Mouse (Mus musculus) urinary bladder, postnatal 4 days (tissue): ENCODE measurements around the gene Scpep1.
"Not testable (repeated sequence)": the region's sequence is repeated elsewhere in the genome, so short reads cannot be mapped to it uniquely, and the experiment has no call there.

Experiments used
- DNase-seq, 2 experiments: peaks; one replicate each; pipeline ENCODE4 v3.0.0; 2021 to 2022; ENCODE audit warnings: low spot score in 2 of 2

Scpep1 gene

GRCm38 (mm10) chr11:88955217-88955969 lies at the start of gene Scpep1:
Gene Scpep1, minus strand, starts transcription at chr11:88955465.
- DNase-seq: peak; percentile 94 to 96

GRCm38 (mm10) chr11:89003726-89004125 lies 48.5 kb upstream of the Scpep1 start:
- no peak for DNase-seq

- no peak for DNase-seq
Measured at GRCm38 (mm10) chr11:89003078-89003477, 47.8 kb upstream of the Scpep1 start.

GRCm38 (mm10) chr11:89002621-89003020 lies 47.4 kb upstream of the Scpep1 start:
- no peak for DNase-seq

DNA sequence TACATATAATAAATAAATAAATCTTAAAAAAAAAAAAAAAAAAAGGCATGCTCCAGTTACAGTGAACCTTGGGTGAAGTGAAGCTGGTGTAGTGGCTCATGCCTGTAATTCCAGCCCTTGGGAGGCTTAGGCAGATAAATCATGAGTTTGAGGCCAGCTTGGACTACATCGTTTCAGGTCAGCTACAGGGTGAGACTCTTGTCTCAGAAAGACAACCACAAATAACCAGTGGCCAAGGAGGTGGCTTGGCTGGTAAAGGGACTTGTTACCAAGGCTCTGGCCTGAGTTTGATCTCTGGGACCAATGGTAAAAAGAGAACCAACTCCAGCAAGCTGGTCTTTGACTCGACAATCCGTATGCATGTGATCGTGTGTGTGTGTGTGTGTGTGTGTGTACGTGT lies 46.8 kb upstream of the Scpep1 start:
- DNase-seq: no peak

- no peak for DNase-seq
Measured at GRCm38 (mm10) chr11:89001569-89001968, 46.3 kb upstream of the Scpep1 start.

GRCm38 (mm10) chr11:89000527-89000819 lies 45.2 kb upstream of the Scpep1 start:
- DNase-seq: no peak

- DNase-seq: no peak
Measured at GRCm38 (mm10) chr11:88999723-89000526, 44.7 kb upstream of the Scpep1 start.

DNA sequence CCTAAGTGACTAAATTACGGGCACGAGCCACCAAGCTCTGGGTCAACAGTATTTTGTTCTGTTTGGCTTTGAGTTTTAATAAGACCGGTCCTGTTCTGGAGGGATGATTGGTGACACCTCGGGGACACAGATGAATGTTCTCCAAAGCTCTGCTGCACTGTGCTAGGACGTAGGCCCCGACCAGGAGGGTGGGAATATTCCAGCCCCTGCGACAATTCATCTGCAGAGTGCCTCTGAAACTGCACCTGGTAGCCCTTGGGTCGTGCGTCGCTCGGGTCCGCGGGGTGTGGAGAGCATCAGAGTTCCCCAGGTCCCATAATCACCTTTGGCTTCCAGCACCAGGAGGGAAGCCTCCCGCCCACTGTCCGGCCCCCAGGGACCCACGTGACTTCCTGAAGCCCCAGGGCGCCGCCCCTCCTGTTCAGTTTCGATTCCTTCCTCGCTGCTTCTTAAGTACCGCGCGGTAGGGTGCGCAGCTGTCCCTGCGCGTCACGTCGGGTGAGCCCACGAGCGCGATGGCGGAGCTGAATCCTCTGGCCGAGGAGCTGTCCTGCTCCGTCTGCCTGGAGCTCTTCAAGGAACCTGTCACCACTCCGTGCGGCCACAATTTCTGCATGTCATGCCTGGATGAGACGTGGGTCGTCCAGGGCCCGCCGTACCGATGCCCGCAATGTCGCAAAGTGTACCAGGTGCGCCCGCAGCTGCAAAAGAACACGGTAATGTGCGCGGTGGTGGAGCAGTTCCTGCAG lies 43.9 kb upstream of the Scpep1 start, which contains the start of gene Trim25:
TSS of gene Trim25 (plus strand) at position 403 of the 749 bp plus-strand sequence.
- DNase-seq: peak; percentile 87 to 91

- no peak for DNase-seq
Measured at GRCm38 (mm10) chr11:88998406-88998805, 43.1 kb upstream of the Scpep1 start.

GRCm38 (mm10) chr11:88997343-88997742 lies 42.1 kb upstream of the Scpep1 start:
- DNase-seq: not testable (repeated sequence)

DNA sequence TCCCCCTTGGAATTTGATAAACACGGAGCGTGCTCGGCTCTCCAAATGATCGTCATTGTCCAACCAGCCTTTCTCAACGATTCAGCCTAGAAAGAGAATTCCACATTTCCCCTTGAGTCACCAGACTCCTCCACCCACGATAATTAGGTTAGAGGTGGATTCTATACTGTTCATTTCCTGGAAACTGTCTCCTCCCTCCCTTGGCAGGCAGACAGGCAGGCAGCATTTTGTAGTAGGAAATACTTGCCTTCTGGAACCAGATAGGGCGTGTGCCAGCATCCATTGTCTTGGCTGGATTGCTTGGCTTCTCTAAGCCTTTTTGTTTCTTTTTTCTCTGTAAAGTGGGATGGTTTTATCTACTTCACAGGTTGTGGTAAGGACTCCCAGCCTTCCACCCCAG lies 41.2 kb upstream of the Scpep1 start:
- no peak for DNase-seq

- no peak for DNase-seq
Measured at GRCm38 (mm10) chr11:88995616-88996015, 40.4 kb upstream of the Scpep1 start.

DNA sequence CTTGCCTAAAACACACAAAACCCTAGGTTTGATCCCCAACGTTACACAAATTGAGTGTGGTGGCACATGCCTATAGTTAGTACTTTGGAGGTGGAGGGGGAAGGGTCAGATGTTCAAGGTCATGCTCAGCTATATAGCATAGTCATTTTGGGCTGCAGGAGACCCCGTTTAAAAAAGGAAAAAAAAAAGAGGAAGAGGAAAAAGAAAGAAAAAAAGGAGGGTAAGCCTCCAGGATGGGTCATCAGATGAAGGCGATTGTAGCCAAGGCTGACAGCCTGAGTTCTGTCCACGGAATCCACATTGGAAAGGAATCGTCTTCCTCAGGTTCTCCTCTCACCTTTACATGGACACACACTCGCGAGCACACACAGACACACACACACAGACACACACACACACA lies 39.2 kb upstream of the Scpep1 start:
- no peak for DNase-seq

- DNase-seq: no peak
Measured at GRCm38 (mm10) chr11:88993625-88994024, 38.4 kb upstream of the Scpep1 start.

GRCm38 (mm10) chr11:88993186-88993585 lies 37.9 kb upstream of the Scpep1 start:
- no peak for DNase-seq

DNA sequence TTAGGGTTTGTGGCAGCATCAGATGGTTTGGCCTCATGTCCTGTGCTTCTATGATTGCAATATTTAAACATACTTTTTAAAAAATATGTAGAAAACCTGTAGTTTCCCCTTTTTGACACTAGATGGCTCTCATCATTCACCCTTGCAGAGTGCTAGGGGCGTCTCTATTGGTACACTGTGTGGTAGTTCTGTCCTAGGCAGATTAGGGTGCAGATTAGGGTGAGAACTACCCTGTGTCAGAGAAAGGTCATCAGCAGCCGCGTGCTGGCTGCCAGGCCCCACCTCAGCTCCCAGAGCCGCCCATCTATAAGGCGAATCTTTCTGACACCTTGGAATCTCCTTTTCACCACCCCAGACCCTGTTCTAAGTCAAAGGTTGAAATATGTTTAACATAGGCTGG lies 34.3 kb upstream of the Scpep1 start:
- DNase-seq: no peak

- DNase-seq: no peak
Measured at GRCm38 (mm10) chr11:88988956-88989355, 33.7 kb upstream of the Scpep1 start.

- no peak for DNase-seq
Measured at GRCm38 (mm10) chr11:88986616-88987015, 31.4 kb upstream of the Scpep1 start.

DNA sequence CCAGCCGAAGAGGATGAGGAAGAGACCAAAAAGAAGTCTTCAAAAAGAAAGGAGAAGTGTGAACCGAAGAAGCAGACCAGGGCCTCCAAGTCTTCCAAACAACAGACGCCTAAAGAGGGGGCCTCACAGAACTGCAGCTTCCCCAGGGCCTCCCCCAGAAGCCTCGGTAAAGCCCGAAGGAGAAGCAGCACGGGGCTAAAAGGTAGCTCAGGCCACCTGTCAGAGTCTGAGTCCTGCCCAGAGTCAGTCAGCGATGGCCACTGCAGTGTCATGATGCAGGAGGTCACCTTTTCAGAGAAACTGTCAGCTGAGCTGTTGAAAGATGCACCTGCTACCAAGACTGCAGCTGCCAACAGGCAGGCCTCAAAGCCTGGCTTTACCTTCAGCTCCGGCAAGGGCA lies 26.1 kb upstream of the Scpep1 start:
- DNase-seq: no peak

GRCm38 (mm10) chr11:88977188-88977587 lies 21.9 kb upstream of the Scpep1 start:
- no peak for DNase-seq

GRCm38 (mm10) chr11:88976320-88976719 lies 21.1 kb upstream of the Scpep1 start:
- no peak for DNase-seq
